Mouse (Mus musculus): ENCODE results near the gene Armh3. TPM values are rescaled to one million over a fixed set of nuclear protein-coding genes. Genes with fewer than 3 reads are reported as not detected.
A peak's percentile ranks its signal among the peaks of the same experiment; 100 is the strongest.

Gene Armh3
- total and polyA plus RNA-seq, 3 experiments, result 13.9 to 14.6 (median 14.2) TPM

- WGBS, result 88% methylated on average over 6 of the region's 6 CpGs
- Histone ChIP-seq H3K4me3 (no peak overlapping the region), H3K4me1 (ENCODE audit: control insufficient read depth, insufficient read depth, low read length) (peaks cover 3% of the 10 kb centered on the region; the same call in 1 of the 2 replicates), H3K79me2 (replicated peaks; ENCODE audit: control insufficient read depth, insufficient read depth, low read length) (no peaks in the 10 kb centered on the region), H3K27me3 (ENCODE audit: control insufficient read depth, insufficient read depth, low read length) (no peaks in the 10 kb centered on the region), H3K27ac (no peak overlapping the region), H3K9ac (ENCODE audit: low read depth, low read length) (no peak overlapping the region), H3K36me3 (ENCODE audit: control insufficient read depth, insufficient read depth, low read length) (peaks cover 10% of the 10 kb centered on the region)
- no peak for DNase-seq
- intact Hi-C loops (cut with DNase I), result no loop called here
- TF ChIP-seq EP300 (IDR thresholded peaks at IDR 0.05; ENCODE audit: insufficient read depth, low read depth, low read length) (no peak), POLR2A (IDR thresholded peaks at IDR 0.05; ENCODE audit: insufficient read depth, low read depth, low read length) (no peak), CTCF (IDR thresholded peaks at IDR 0.05) (no peak)
These were observed 90.9 kb downstream of the Armh3 start for GRCm38 (mm10) chr19:45907416-45907815.

- TF ChIP-seq EP300 (IDR thresholded peaks at IDR 0.05; ENCODE audit: insufficient read depth, low read depth, low read length) (no peak), CTCF (IDR thresholded peaks at IDR 0.05) (no peak), POLR2A (IDR thresholded peaks at IDR 0.05; ENCODE audit: insufficient read depth, low read depth, low read length) (no peak)
- peaks cover 9% of the 10 kb centered on the region for H3K36me3 ChIP-seq (ENCODE audit: control insufficient read depth, insufficient read depth, low read length)
- H3K27me3 ChIP-seq (ENCODE audit: control insufficient read depth, insufficient read depth, low read length), result no peaks in the 10 kb centered on the region
- peak; percentile 15 to 27 for DNase-seq
- H3K27ac ChIP-seq, result peak overlapping the region; percentile 95
- 55% methylated on average over 3 of the region's 3 CpGs for WGBS
- H3K9ac ChIP-seq (ENCODE audit: low read depth, low read length), result no peak overlapping the region
- intact Hi-C loops (cut with DNase I), result loop anchor here (2.0 kb wide), 1 partner anchor 49 kb away; no protein-coding TSS in a partner anchor
- no peaks in the 10 kb centered on the region for H3K79me2 ChIP-seq (replicated peaks; ENCODE audit: control insufficient read depth, insufficient read depth, low read length)
- no peak overlapping the region for H3K4me3 ChIP-seq
- H3K4me1 ChIP-seq (ENCODE audit: control insufficient read depth, insufficient read depth, low read length), result peaks cover 11% of the 10 kb centered on the region
These were observed 94.4 kb downstream of the Armh3 start for GRCm38 (mm10) chr19:45903861-45904260.

- TF ChIP-seq CTCF (IDR thresholded peaks at IDR 0.05) (no peak), POLR2A (IDR thresholded peaks at IDR 0.05; ENCODE audit: insufficient read depth, low read depth, low read length) (peak; percentile 50; the same call in 1 of the 2 replicates), EP300 (IDR thresholded peaks at IDR 0.05; ENCODE audit: insufficient read depth, low read depth, low read length) (no peak)
- Histone ChIP-seq H3K4me3 (no peak overlapping the region), H3K4me1 (ENCODE audit: control insufficient read depth, insufficient read depth, low read length) (peaks cover 11% of the 10 kb centered on the region), H3K9ac (ENCODE audit: low read depth, low read length) (no peak overlapping the region), H3K27ac (peak overlapping the region; percentile 95), H3K27me3 (ENCODE audit: control insufficient read depth, insufficient read depth, low read length) (no peaks in the 10 kb centered on the region), H3K79me2 (replicated peaks; ENCODE audit: control insufficient read depth, insufficient read depth, low read length) (no peaks in the 10 kb centered on the region), H3K36me3 (ENCODE audit: control insufficient read depth, insufficient read depth, low read length) (peaks cover 10% of the 10 kb centered on the region)
- peak; percentile 42 to 79 for DNase-seq
- intact Hi-C loops (cut with DNase I), result loop anchor here (2.0 kb wide), 1 partner anchor 48 kb away; no protein-coding TSS in a partner anchor
- WGBS, result 55% methylated on average over 8 of the region's 8 CpGs
These were observed 95.8 kb downstream of the Armh3 start for GRCm38 (mm10) chr19:45902390-45903035.

GRCm38 (mm10) chr19:45900836-45901235 lies 97.5 kb downstream of the Armh3 start:
- Histone ChIP-seq H3K27ac (peak overlapping the region; percentile 95), H3K79me2 (replicated peaks; ENCODE audit: control insufficient read depth, insufficient read depth, low read length) (no peaks in the 10 kb centered on the region), H3K4me3 (no peak overlapping the region), H3K4me1 (ENCODE audit: control insufficient read depth, insufficient read depth, low read length) (peaks cover 11% of the 10 kb centered on the region), H3K36me3 (ENCODE audit: control insufficient read depth, insufficient read depth, low read length) (peaks cover 10% of the 10 kb centered on the region), H3K27me3 (ENCODE audit: control insufficient read depth, insufficient read depth, low read length) (no peaks in the 10 kb centered on the region), H3K9ac (ENCODE audit: low read depth, low read length) (no peak overlapping the region)
- DNase-seq, result no peak
- WGBS, result 86% methylated on average over 5 of the region's 5 CpGs
- no peak for TF ChIP-seq POLR2A (IDR thresholded peaks at IDR 0.05; ENCODE audit: insufficient read depth, low read depth, low read length)
- no peak for TF ChIP-seq EP300 (IDR thresholded peaks at IDR 0.05; ENCODE audit: insufficient read depth, low read depth, low read length)
- TF ChIP-seq CTCF (IDR thresholded peaks at IDR 0.05), result no peak
- intact Hi-C loops (cut with DNase I), result no loop called here

- H3K79me2 ChIP-seq (replicated peaks; ENCODE audit: control insufficient read depth, insufficient read depth, low read length), result no peaks in the 10 kb centered on the region
These were observed 102.6 kb downstream of the Armh3 start for GRCm38 (mm10) chr19:45895726-45896125.

GRCm38 (mm10) chr19:45882056-45882455 lies 116.2 kb downstream of the Armh3 start:
- Histone ChIP-seq H3K79me2 (replicated peaks; ENCODE audit: control insufficient read depth, insufficient read depth, low read length) (no peaks in the 10 kb centered on the region), H3K4me3 (no peak overlapping the region), H3K4me1 (ENCODE audit: control insufficient read depth, insufficient read depth, low read length) (no peaks in the 10 kb centered on the region), H3K27ac (no peak overlapping the region), H3K9ac (ENCODE audit: low read depth, low read length) (no peak overlapping the region), H3K27me3 (ENCODE audit: control insufficient read depth, insufficient read depth, low read length) (no peaks in the 10 kb centered on the region), H3K36me3 (ENCODE audit: control insufficient read depth, insufficient read depth, low read length) (no peaks in the 10 kb centered on the region; the same call in 1 of the 2 replicates)
- DNase-seq, result no peak
- intact Hi-C loops (cut with DNase I), result no loop called here
- 64% methylated on average over 3 of the region's 3 CpGs for WGBS
- TF ChIP-seq CTCF (IDR thresholded peaks at IDR 0.05), result no peak
- TF ChIP-seq EP300 (IDR thresholded peaks at IDR 0.05; ENCODE audit: insufficient read depth, low read depth, low read length), result no peak

More at GRCm38 (mm10) chr19:45895726-45896125, 102.6 kb downstream of the Armh3 start:
- Histone ChIP-seq H3K27me3 (ENCODE audit: control insufficient read depth, insufficient read depth, low read length) (no peaks in the 10 kb centered on the region), H3K36me3 (ENCODE audit: control insufficient read depth, insufficient read depth, low read length) (peaks cover 3% of the 10 kb centered on the region), H3K9ac (ENCODE audit: low read depth, low read length) (no peak overlapping the region), H3K27ac (no peak overlapping the region), H3K4me3 (no peak overlapping the region), H3K4me1 (ENCODE audit: control insufficient read depth, insufficient read depth, low read length) (peaks cover 3% of the 10 kb centered on the region; the same call in 1 of the 2 replicates)
- no peak for TF ChIP-seq POLR2A (IDR thresholded peaks at IDR 0.05; ENCODE audit: insufficient read depth, low read depth, low read length)
- TF ChIP-seq EP300 (IDR thresholded peaks at IDR 0.05; ENCODE audit: insufficient read depth, low read depth, low read length), result no peak
- TF ChIP-seq CTCF (IDR thresholded peaks at IDR 0.05), result no peak
- intact Hi-C loops (cut with DNase I), result no loop called here
- DNase-seq, result no peak
- WGBS, result 100% methylated on average over 1 of the region's 1 CpGs
